Mouse (Mus musculus) lung, postnatal 0 days (tissue): Measurements from ENCODE around the gene Tesmin. TPM values are rescaled to one million over a fixed set of nuclear protein-coding genes. Genes with fewer than 3 reads are reported as not detected.

Source experiments
- ATAC-seq: fragments of 200-750 bp; cut with Nextera tagmentation; 2 replicates; pipeline ENCODE4 v1.8.0; 2017; ENCODE audit warnings: moderate library complexity
- DNase-seq: peaks from one replicate; pipeline ENCODE4 v3.0.0-alpha.2; 2016; ENCODE audit warnings: low spot score
- H3K27ac ChIP-seq: fragments of 300-500 bp; sonication (generic); 2 replicates; pipeline ENCODE4 v1.5.1; 2014; ENCODE audit warnings: antibody characterized with exemption, mild to moderate bottlenecking, low read length, mixed read lengths
- H3K27me3 ChIP-seq: fragments of 300-500 bp; sonication (generic); replicated peaks from 2 replicates; pipeline ENCODE4 v1.6.1; 2014; ENCODE audit warnings: low read length, mixed read lengths; ENCODE audit not compliant: insufficient read depth
- H3K36me3 ChIP-seq: fragments of 300-500 bp; sonication (generic); 2 replicates; pipeline ENCODE4 v1.6.1; 2014; ENCODE audit warnings: low read length, mixed read lengths; ENCODE audit not compliant: insufficient read depth
- H3K4me1 ChIP-seq: fragments of 300-500 bp; sonication (generic); 2 replicates; pipeline ENCODE4 v1.6.1; 2014; ENCODE audit warnings: antibody characterized with exemption, low read depth, low read length, mixed read lengths; ENCODE audit not compliant: insufficient read depth
- H3K4me2 ChIP-seq: fragments of 300-500 bp; sonication (generic); replicated peaks from 2 replicates; pipeline ENCODE4 v1.6.1; 2014; ENCODE audit warnings: low read depth, mild to moderate bottlenecking, low read length, moderate library complexity, mixed read lengths
- H3K4me3 ChIP-seq: fragments of 300-500 bp; sonication (generic); 2 replicates; pipeline ENCODE4 v1.5.1; 2014; ENCODE audit warnings: low read depth, low read length
- H3K9ac ChIP-seq: fragments of 300-500 bp; sonication (generic); replicated peaks from 2 replicates; pipeline ENCODE4 v1.6.1; 2014; ENCODE audit warnings: low read depth, mild to moderate bottlenecking
- H3K9me3 ChIP-seq: fragments of 300-500 bp; sonication (generic); 2 replicates; pipeline ENCODE4 v1.6.1; 2016; ENCODE audit warnings: low read length, mixed read lengths
- CTCF ChIP-seq: IDR thresholded peaks from 2 replicates; pipeline ENCODE4 v1.5.1; 2016; ENCODE audit warnings: antibody characterized with exemption, mild to moderate bottlenecking
- EP300 ChIP-seq: IDR thresholded peaks from 2 replicates; pipeline ENCODE4 v1.6.1; 2016; ENCODE audit warnings: antibody characterized with exemption, mild to moderate bottlenecking, control low read depth
- WGBS: fragments of 180-500 bp; shearing (Covaris S2); extraction: QIAGEN DNeasy Blood & Tissue Kit; methylation state at CpG from one replicate; pipeline ENCODE4 v1.1.7; 2014; 5-methylcytosine and 5-hydroxymethylcytosine counted together
- polyA plus RNA-seq: library from polyadenylated mRNA; unstranded; fragments of >200 nt; fragmentation: Nextera tagmentation; extraction: Ambion mirVana; gene quantifications from 2 replicates; pipeline ENCODE4 v1.2.1, GENCODE M21; 2015

Tesmin gene
- polyA plus RNA-seq, 1 experiment from 2014 or later, result 0.68 TPM

DNA sequence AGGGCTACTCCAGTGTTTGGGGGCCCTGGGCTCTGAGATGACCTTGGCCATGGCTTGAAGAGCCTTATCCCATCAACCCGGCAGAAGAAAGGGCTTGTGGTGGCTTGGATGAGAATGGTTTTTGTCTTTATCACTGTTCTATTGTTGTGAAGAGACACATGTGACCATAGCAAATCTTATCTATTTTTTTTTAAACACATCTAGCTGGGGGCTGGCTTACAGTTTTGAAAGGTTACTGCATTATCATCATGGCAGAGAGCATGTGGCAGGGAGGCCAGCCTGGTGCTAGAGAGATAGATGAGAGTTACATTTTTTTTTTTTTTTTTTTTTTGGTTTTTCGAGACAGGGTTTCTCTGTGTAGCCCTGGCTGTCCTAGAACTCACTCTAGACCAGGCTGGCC, 43.3 kb downstream of the Tesmin start:
- 74% methylated on average over 1 of the region's 2 CpGs for WGBS
- H3K27ac ChIP-seq, result no peak overlapping the region
- H3K4me3 ChIP-seq, result no peak overlapping the region
- H3K4me1 ChIP-seq, result no peaks in the 10 kb centered on the region
- ATAC-seq, result no peak
- TF ChIP-seq EP300 (no peak), CTCF (no peak)
- H3K36me3 ChIP-seq, result no peaks in the 10 kb centered on the region
- no peaks in the 10 kb centered on the region for H3K27me3 ChIP-seq
- DNase-seq, result no peak
- no peak overlapping the region for H3K9ac ChIP-seq
- no peaks in the 10 kb centered on the region for H3K9me3 ChIP-seq
- no peak overlapping the region for H3K4me2 ChIP-seq

DNA sequence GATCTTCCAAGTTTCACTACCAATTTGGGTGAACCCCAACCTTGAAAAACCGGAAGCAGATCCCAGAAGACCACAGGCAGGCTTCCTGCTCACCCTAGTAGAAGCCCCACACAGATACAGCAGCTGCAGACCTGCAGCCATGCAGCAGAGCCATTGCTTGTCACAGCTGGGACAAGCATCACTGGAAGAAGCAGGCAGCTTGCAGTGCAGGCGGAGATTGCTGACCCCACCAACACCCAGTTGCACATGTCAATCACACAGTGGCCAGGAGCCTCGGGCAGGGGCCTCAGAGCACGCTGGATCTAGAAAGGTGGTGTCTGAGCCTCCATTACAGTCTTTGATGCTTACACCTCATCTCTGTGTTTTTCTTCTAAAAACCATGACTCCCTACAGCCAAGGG, 45.5 kb downstream of the Tesmin start:
- Histone ChIP-seq H3K4me2 (no peak overlapping the region), H3K9me3 (no peaks in the 10 kb centered on the region), H3K4me1 (no peaks in the 10 kb centered on the region), H3K36me3 (no peaks in the 10 kb centered on the region), H3K27me3 (no peaks in the 10 kb centered on the region), H3K27ac (no peak overlapping the region), H3K4me3 (no peak overlapping the region), H3K9ac (no peak overlapping the region)
- WGBS, result 35% methylated on average over 4 of the region's 4 CpGs
- no peak for TF ChIP-seq CTCF
- ATAC-seq (no peak), DNase-seq (no peak)

DNA sequence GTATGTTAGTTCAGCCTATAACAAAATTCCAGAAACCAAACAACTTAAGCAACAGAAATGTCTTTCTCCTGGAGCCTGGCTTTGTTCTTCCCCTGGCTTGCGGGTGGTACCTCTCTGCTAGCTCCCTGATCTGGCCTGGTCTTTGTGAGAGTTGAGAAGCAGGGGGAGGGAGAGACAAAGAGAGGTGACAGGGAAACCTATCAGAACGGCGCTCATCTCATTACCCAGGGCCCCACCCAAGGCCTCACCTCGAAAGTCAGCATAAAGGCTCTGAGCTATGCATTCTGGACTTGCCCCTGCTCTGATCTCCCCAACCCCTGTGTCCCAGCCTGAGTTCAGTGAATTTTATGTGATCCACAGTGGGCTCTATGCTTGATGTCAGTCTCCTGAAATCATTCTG, 46.0 kb downstream of the Tesmin start:
- Histone ChIP-seq H3K9ac (no peak overlapping the region), H3K4me3 (no peak overlapping the region), H3K9me3 (no peaks in the 10 kb centered on the region), H3K27ac (no peak overlapping the region), H3K27me3 (no peaks in the 10 kb centered on the region), H3K36me3 (no peaks in the 10 kb centered on the region), H3K4me1 (no peaks in the 10 kb centered on the region), H3K4me2 (no peak overlapping the region)
- WGBS, result 52% methylated on average over 4 of the region's 4 CpGs
- no peak for ATAC-seq
- TF ChIP-seq EP300 (no peak), CTCF (no peak)
- no peak for DNase-seq

DNA sequence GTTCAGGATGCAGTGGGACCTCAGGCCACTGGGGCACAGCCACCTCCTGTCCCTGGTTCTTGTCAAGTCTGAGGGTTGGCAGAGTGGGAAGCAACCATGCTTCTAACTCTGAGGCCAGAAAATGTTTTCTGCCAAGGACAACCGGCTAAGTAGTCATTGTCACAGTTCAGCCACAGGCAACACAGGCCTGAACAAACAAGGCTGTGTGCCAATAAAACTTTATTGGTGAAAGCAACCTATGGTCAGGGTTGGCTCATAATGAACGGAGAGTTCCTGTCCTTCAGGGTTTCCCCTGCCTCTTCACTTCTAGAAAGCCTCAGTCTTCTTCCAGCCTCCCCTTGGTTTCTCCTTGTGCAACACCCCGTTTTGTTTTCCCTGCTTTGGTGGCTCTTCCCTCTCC, 47.2 kb downstream of the Tesmin start:
- WGBS, result 62% methylated on average over 3 of the region's 3 CpGs
- no peaks in the 10 kb centered on the region for H3K27me3 ChIP-seq
- no peak overlapping the region for H3K4me3 ChIP-seq
- H3K9me3 ChIP-seq, result no peaks in the 10 kb centered on the region
- no peak for ATAC-seq
- no peak overlapping the region for H3K27ac ChIP-seq
- no peak for DNase-seq
- TF ChIP-seq CTCF, result no peak
- no peak for TF ChIP-seq EP300
- H3K4me2 ChIP-seq, result no peak overlapping the region
- no peaks in the 10 kb centered on the region for H3K36me3 ChIP-seq
- H3K9ac ChIP-seq, result no peak overlapping the region
- no peaks in the 10 kb centered on the region for H3K4me1 ChIP-seq

DNA sequence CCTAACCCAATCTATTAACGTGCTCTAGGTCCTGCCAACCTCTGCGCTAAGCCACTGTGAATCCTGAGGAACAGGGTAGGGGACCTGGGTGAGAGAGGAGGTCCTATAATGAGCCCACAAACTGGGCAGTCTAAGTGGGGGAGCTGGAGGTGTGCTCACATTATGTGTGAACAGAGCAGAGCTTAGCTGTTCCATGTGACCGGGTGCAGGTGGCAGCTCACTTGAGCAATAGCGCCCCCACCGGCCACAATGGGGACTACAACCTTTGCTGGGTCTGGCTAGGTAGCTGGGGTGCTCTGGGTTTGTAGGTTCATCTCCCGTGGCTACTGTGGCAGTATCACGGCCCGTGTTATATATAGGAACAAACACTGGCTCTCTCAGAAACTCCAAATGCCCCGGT, 48.2 kb downstream of the Tesmin start:
- Histone ChIP-seq H3K9me3 (no peaks in the 10 kb centered on the region), H3K9ac (no peak overlapping the region), H3K36me3 (no peaks in the 10 kb centered on the region), H3K4me2 (no peak overlapping the region), H3K4me1 (no peaks in the 10 kb centered on the region), H3K4me3 (no peak overlapping the region), H3K27me3 (no peaks in the 10 kb centered on the region), H3K27ac (no peak overlapping the region)
- ATAC-seq, result no peak; the same call in 1 of the 2 replicates
- TF ChIP-seq CTCF (peak; percentile 67), EP300 (no peak)
- 55% methylated on average over 9 of the region's 9 CpGs for WGBS
- DNase-seq, result peak; percentile 30

DNA sequence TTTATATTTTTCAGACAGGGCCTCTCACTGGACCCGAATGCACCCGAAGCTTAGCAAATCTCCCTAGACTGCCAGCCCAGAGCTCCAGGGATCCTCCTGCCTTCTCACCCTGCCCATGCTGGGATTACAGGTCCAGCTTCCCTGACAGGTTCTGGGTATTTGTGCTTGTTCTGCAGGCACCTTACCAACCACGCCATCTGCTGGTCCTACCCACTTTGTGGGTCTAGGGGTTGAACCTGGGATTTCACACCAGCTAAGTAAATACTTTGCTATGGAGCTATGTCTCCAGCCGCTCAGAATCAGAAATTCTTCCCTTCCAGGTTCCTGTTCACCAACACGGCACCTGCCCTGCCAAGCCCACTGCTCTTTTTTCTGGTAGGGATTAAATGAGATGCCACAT, 49.3 kb downstream of the Tesmin start:
- H3K4me1 ChIP-seq, result no peaks in the 10 kb centered on the region
- H3K4me2 ChIP-seq, result no peak overlapping the region
- H3K9ac ChIP-seq, result no peak overlapping the region
- WGBS, result 60% methylated on average over 5 of the region's 5 CpGs
- no peaks in the 10 kb centered on the region for H3K27me3 ChIP-seq
- ATAC-seq (no peak), DNase-seq (no peak)
- peak; percentile 43 for TF ChIP-seq CTCF
- no peak for TF ChIP-seq EP300
- no peak overlapping the region for H3K27ac ChIP-seq
- H3K4me3 ChIP-seq, result no peak overlapping the region
- no peaks in the 10 kb centered on the region for H3K9me3 ChIP-seq
- H3K36me3 ChIP-seq, result no peaks in the 10 kb centered on the region

DNA sequence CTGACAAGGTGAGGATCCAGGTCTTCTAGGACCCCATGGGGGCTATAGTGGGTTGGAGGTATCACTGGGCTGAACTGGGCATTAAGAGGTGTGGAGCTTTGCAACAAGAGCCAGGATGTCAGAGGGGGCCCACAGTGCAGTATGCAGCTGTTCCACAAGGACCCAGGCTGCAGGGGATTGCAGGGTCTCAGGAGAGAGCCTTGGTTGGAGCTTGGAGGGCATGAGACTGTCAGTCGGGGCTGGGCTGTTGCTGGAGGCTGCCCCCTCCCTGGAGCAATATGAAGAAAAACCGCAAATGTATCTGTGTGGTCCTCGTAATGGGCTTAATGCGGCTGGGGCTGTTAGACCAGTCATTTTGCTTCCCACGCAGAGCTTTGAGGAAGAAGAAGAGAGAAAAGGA, 52.0 kb downstream of the Tesmin start:
- TF ChIP-seq CTCF, result no peak
- no peak for TF ChIP-seq EP300
- ATAC-seq (no peak), DNase-seq (no peak)
- H3K27me3 ChIP-seq, result no peaks in the 10 kb centered on the region
- H3K9me3 ChIP-seq, result no peaks in the 10 kb centered on the region
- no peaks in the 10 kb centered on the region for H3K4me1 ChIP-seq
- no peak overlapping the region for H3K9ac ChIP-seq
- H3K36me3 ChIP-seq, result no peaks in the 10 kb centered on the region
- H3K4me2 ChIP-seq, result no peak overlapping the region
- WGBS, result 78% methylated on average over 5 of the region's 5 CpGs
- no peak overlapping the region for H3K27ac ChIP-seq
- no peak overlapping the region for H3K4me3 ChIP-seq
